Mouse (Mus musculus): Measurements from ENCODE around the gene Hnrnph3.

Hnrnph3 gene

DNA sequence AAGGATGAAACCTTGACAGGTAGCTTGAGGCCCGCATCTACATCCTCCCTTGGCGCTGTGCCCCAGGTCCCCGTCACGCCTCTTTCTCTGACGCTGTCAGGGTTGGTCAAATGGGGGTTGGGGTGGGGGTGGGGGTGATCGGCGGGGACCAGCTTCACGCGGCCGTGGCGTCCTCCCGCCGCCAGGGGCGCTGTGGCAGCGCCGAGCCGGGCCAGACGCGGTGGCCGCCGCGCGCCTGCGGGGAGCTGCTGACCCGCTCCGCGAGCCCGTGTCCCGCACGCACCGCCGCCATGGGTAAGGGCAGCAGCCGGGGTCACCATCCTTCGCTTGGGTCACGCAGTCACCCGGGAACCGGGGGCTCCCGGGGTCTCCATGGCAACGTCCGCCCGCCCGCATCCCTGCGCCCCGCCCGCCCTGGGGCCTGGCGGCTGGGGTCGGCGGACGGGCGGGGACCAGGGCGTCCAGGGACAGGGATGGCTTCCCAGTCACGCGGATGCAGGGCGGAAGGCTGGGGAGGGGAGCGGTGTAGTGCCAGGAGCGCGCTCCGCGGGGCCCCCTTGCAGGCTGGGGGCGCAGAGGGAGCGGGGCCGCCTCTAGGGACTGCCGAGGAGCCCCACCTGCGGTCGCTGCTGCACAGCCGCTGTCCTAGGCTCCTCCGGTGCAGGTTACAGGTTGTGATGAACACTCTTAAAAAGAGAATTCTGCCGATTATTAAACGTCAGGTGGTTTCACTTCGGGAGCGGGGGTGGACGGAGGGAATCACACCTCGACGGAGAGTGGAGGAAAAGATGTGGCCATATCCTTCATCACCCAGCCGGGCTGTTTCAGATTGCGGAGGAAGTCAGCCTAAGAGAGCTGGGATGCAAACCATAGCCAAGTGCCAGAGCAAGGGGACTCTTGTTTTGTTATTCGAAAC, 43.7 kb downstream of the Hnrnph3 start, which contains the start of gene Rufy2:
TSS of gene Rufy2 (plus strand) at position 185 of the 916 bp plus-strand sequence.
- DNase-seq: peak; percentile 99 to 100

DNA sequence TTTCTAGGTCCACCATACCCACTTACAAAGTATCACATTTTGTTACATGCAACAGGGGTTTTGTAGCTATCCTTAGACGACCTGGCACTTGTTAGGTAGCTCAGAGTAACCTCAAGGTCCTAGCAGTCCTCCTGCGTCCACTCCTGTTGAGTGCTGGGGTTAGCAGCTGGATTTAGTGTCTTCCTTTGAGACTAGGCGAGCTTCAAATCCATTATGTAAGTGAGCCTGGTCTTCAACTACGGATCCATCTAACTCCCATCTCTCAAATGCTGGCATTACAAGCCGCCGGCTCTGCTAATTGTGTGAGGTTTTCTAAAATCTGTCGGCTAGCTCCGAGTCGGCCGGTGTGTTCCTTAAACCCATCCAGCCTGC, 44.4 kb downstream of the Hnrnph3 start:
- DNase-seq: no peak

DNA sequence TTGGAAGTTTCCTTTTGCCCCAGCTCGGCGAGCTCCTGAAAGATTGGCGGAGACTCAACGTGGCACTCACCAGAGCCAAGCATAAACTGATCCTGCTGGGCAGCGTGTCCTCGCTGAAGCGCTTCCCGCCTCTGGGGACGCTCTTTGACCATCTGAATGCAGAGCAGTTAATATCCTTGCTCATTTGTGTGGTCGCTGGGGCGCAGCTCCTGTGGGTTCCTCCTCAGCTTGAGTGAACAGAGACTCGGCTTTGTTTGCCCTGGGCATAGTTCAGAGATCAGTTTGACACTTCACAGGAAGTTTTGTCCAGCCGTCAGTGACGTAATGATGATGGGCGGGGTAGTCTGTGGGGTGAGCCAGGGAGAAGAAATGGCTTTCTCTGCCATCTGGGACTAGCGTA, 52.2 kb downstream of the Hnrnph3 start:
- peak; percentile 65 to 68 for DNase-seq

DNA sequence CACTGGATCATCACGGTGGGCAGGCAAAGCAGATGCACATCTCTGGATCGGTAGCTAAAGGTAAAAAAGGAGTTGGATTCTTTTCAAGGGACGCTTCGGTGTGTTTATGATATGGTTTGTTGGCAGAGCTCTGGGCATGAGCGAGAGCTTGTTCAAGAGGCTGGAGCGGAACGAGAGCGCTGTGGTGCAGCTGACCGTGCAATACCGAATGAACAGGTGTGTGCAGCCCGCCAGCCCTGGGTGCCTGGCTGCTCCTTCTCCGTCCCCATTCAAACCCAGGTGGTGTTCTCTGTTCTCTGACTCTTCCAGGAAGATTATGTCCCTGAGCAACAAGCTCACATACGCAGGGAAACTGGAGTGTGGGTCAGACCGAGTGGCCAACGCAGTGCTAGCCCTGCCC, 57.7 kb downstream of the Hnrnph3 start:
- peak in 1 of 2 experiments; percentile 29 for DNase-seq

DNA sequence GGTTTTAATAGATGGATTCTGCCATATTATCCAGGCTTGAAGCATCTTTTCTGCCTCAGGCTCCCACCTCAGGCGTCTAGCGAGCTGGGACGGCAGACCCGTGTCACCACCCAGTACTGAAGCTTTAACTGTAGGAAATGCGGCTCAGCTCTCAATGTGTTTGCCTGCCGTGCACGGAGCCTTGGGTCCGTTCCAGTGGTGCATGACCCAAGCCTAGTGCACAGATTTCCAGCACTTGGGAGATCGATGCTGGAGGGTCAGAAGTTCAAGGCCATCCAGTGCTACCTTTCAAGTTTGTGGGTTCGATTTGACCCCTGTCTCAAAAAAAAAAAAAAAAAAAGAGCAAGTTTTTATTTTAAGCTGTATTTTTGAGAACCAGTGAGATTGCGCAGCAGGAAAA, 58.2 kb downstream of the Hnrnph3 start:
- no peak for DNase-seq

Data from cerebellum, postnatal 10 days (tissue).